ENCODE assay signal across 8 mouse cellular contexts in the genomic region with DNA sequence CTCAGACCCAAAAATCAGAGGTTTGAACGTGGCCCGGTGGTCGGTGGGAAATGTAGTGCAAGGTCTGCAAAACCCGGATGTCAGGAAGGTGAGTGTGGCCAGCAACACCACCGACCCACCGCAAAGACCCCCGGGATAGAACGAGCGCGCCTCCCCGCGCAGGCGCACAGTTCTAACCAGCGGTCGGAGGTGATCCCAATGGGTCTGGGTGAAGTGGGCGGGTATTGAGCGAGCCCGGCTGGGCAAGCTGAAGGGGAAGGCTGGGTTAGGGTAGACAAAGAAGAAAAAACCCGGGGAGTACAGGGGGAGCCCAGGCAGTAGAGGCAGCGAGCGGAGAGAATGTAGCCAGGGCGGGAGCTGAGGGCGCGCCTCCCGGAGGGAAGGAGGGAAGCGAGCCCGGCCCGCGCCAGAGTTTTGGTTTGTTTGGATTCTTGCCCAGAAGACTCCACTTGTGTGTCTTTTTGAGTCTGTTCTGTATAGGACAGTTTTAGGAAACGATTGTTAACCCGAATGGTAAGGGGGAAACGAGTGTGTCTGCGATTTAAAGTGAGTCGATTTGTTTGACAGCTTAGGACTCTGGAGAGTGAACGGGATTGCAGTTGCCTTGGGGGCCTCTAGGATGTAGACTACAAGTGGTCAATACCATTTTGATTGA. TPM values are rescaled to one million over a fixed set of nuclear protein-coding genes. Genes with fewer than 3 reads are reported as not detected.
DNase-seq lines count a peak whose midpoint lies in the region; ATAC-seq and TF ChIP-seq lines count a peak whose summit lies in the region.

No protein-coding gene starts in this region.

- TF ChIP-seq POLR2A in bone marrow, adult 2 months (IDR thresholded peaks at IDR 0.05; ENCODE audit: borderline replicate concordance, control insufficient read depth, low read depth, low read length) = no peak

- peak overlapping the region; percentile 69 for H3K4me2 ChIP-seq in intestine, embryonic 16.5 days (ENCODE audit: low read depth, low read length)

- TF ChIP-seq CTCF in bone marrow, adult 2 months (IDR thresholded peaks at IDR 0.05; ENCODE audit: control insufficient read depth, insufficient read depth, low read length) = no peak

- H3K9ac ChIP-seq in intestine, embryonic 16.5 days (ENCODE audit: low read depth, low read length) = peak overlapping the region; percentile 76

- H3K4me3 ChIP-seq in bone marrow, adult 2 months (replicated peaks; ENCODE audit: control insufficient read depth, low read depth, low read length) = peak overlapping the region; percentile 41
- peak overlapping the region; percentile 61 for H3K4me3 ChIP-seq in intestine, embryonic 16.5 days (ENCODE audit: low read length)
- H3K4me3 ChIP-seq in midbrain, embryonic 10.5 days = peak overlapping the region; percentile 67

- no peak overlapping the region for H3K27ac ChIP-seq in bone marrow, adult 2 months (ENCODE audit: control insufficient read depth, insufficient read depth, low read depth, low read length, poor library complexity)
- peak overlapping the region; percentile 75 for H3K27ac ChIP-seq in intestine, embryonic 16.5 days (ENCODE audit: low read length)
- peak overlapping the region; percentile 90 for H3K27ac ChIP-seq in midbrain, embryonic 10.5 days (replicated peaks)

- no peaks in the 10 kb centered on the region for H3K27me3 ChIP-seq in intestine, embryonic 16.5 days (replicated peaks; ENCODE audit: control insufficient read depth, insufficient read depth, low read length)
- no peaks in the 10 kb centered on the region for H3K27me3 ChIP-seq in midbrain, embryonic 10.5 days (ENCODE audit: low read depth, poor library complexity, severe bottlenecking)

- H3K36me3 ChIP-seq in intestine, embryonic 16.5 days (ENCODE audit: control insufficient read depth, insufficient read depth, low read length) = peaks cover 10% of the 10 kb centered on the region; the same call in 1 of the 2 replicates
- H3K36me3 ChIP-seq in midbrain, embryonic 10.5 days = peaks cover 62% of the 10 kb centered on the region

- intact Hi-C loops in left cerebral cortex, postnatal 36 days (cut with DNase I) = no loop called here

- ATAC-seq in granulocyte monocyte progenitor cell, adult 5-6 weeks (replicated peaks; ENCODE audit: poor library complexity, severe bottlenecking) = peak; percentile 88
- peak; percentile 93 for ATAC-seq in intestine, embryonic 16.5 days

- H3K4me1 ChIP-seq in bone marrow, adult 2 months (ENCODE audit: control insufficient read depth, insufficient read depth, low read length) = no peaks in the 10 kb centered on the region
- peaks cover 3% of the 10 kb centered on the region; the same call in 1 of the 2 replicates for H3K4me1 ChIP-seq in intestine, embryonic 16.5 days (ENCODE audit: control insufficient read depth, insufficient read depth, low read length)
- no peaks in the 10 kb centered on the region for H3K4me1 ChIP-seq in midbrain, embryonic 10.5 days

- peaks cover 9% of the 10 kb centered on the region for H3K9me3 ChIP-seq in intestine, embryonic 16.5 days (ENCODE audit: control insufficient read depth, low read length)
- H3K9me3 ChIP-seq in midbrain, embryonic 10.5 days (replicated peaks) = peaks cover 40% of the 10 kb centered on the region

- WGBS in bone marrow, adult 2 months = 3% methylated on average over 35 of the region's 35 CpGs
- 2% methylated on average over 35 of the region's 35 CpGs for WGBS in intestine, embryonic 16.5 days
- WGBS in midbrain, embryonic 10.5 days = 3% methylated on average over 35 of the region's 35 CpGs

- peak; percentile 79 for DNase-seq in embryo, embryonic 11.5 days (ENCODE audit: low read depth, low spot score)
- DNase-seq in left cerebral cortex, postnatal 36 days (ENCODE audit: low spot score in 2 of 2) = peak; percentile 69 to 71
- DNase-seq in midbrain, embryonic 10.5 days (ENCODE audit: low spot score) = peak; percentile 91
- DNase-seq in skeletal muscle tissue, adult 2 months (ENCODE audit: low read depth, low spot score) = peak; percentile 15
- DNase-seq in c-Kit-positive CD71-positive TER-119-positive erythroid progenitor cells, embryonic 14.5 days (ENCODE audit: low spot score) = no peak

RNA-seq across cellular contexts. Expression of a gene that starts 21.9 kb away (rescaled TPM):
- polyA plus RNA-seq in bone marrow, adult 2 months (2011; ENCODE audit: insufficient read depth, insufficient read length, low replicate concordance, missing spikeins) = 0.57 and 0.95 TPM in 2 replicates
- total RNA-seq in granulocyte monocyte progenitor cell, adult 5-6 weeks (2014; fragmentation: Nextera tagmentation) = 9.7 and 13.3 TPM in 2 replicates
- total RNA-seq in granulocyte monocyte progenitor cell, adult 5-6 weeks (2017) = 7.7 and 8.3 TPM in 2 replicates
- 5.0 and 6.6 TPM in 2 replicates for polyA plus RNA-seq in intestine, embryonic 16.5 days (2015; fragmentation: Nextera tagmentation; extraction: Ambion mirVana)
- total RNA-seq in left cerebral cortex, postnatal 36 days (2021) = 10 to 100 TPM; 29.9 to 38.4 TPM
- 10.6 and 13.0 TPM in 2 replicates for polyA plus RNA-seq in midbrain, embryonic 10.5 days (2016; fragmentation: Nextera tagmentation; extraction: Ambion mirVana)

RNA-seq across cellular contexts. Expression of a gene that starts 25.9 kb away (rescaled TPM):
- polyA plus RNA-seq in bone marrow, adult 2 months (2011; ENCODE audit: insufficient read depth, insufficient read length, low replicate concordance, missing spikeins) = 11.2 and 13.7 TPM in 2 replicates
- 52.0 and 61.0 TPM in 2 replicates for total RNA-seq in granulocyte monocyte progenitor cell, adult 5-6 weeks (2014; fragmentation: Nextera tagmentation)
- total RNA-seq in granulocyte monocyte progenitor cell, adult 5-6 weeks (2017) = 80.7 and 101 TPM in 2 replicates
- polyA plus RNA-seq in intestine, embryonic 16.5 days (2015; fragmentation: Nextera tagmentation; extraction: Ambion mirVana) = 9.2 and 9.7 TPM in 2 replicates
- 10 to 100 TPM; 40.5 to 48.3 TPM for total RNA-seq in left cerebral cortex, postnatal 36 days (2021)
- 17.0 and 21.2 TPM in 2 replicates for polyA plus RNA-seq in midbrain, embryonic 10.5 days (2016; fragmentation: Nextera tagmentation; extraction: Ambion mirVana)

RNA-seq across cellular contexts. Expression of a gene that starts 40.3 kb away (rescaled TPM):
- polyA plus RNA-seq in bone marrow, adult 2 months (2011; ENCODE audit: insufficient read depth, insufficient read length, low replicate concordance, missing spikeins) = 6.8 TPM in 1 of 2 replicates, not detected in the other
- total RNA-seq in granulocyte monocyte progenitor cell, adult 5-6 weeks (2014; fragmentation: Nextera tagmentation) = not detected in 2 replicates
- total RNA-seq in granulocyte monocyte progenitor cell, adult 5-6 weeks (2017) = 1.5 TPM in 1 of 2 replicates, not detected in the other
- polyA plus RNA-seq in intestine, embryonic 16.5 days (2015; fragmentation: Nextera tagmentation; extraction: Ambion mirVana) = 41.5 and 50.1 TPM in 2 replicates
- 1 to 10 TPM; 5.8 to 6.0 TPM for total RNA-seq in left cerebral cortex, postnatal 36 days (2021)
- polyA plus RNA-seq in midbrain, embryonic 10.5 days (2016; fragmentation: Nextera tagmentation; extraction: Ambion mirVana) = 4.1 and 7.2 TPM in 2 replicates

RNA-seq across cellular contexts. Expression of a gene that starts 49.1 kb away (rescaled TPM):
- polyA plus RNA-seq in bone marrow, adult 2 months (2011; ENCODE audit: insufficient read depth, insufficient read length, low replicate concordance, missing spikeins) = 9.3 and 27.6 TPM in 2 replicates
- 41.6 and 58.5 TPM in 2 replicates for total RNA-seq in granulocyte monocyte progenitor cell, adult 5-6 weeks (2014; fragmentation: Nextera tagmentation)
- 26.1 and 28.7 TPM in 2 replicates for total RNA-seq in granulocyte monocyte progenitor cell, adult 5-6 weeks (2017)
- 60.8 and 61.0 TPM in 2 replicates for polyA plus RNA-seq in intestine, embryonic 16.5 days (2015; fragmentation: Nextera tagmentation; extraction: Ambion mirVana)
- 10 to 100 TPM; 65.6 to 70.4 TPM for total RNA-seq in left cerebral cortex, postnatal 36 days (2021)
- 113 and 116 TPM in 2 replicates for polyA plus RNA-seq in midbrain, embryonic 10.5 days (2016; fragmentation: Nextera tagmentation; extraction: Ambion mirVana)

RNA-seq across cellular contexts. Expression of a gene that starts 53.4 kb away (rescaled TPM):
- polyA plus RNA-seq in bone marrow, adult 2 months (2011; ENCODE audit: insufficient read depth, insufficient read length, low replicate concordance, missing spikeins) = 2.0 and 5.9 TPM in 2 replicates
- 7.6 and 15.7 TPM in 2 replicates for total RNA-seq in granulocyte monocyte progenitor cell, adult 5-6 weeks (2014; fragmentation: Nextera tagmentation)
- 3.2 and 6.0 TPM in 2 replicates for total RNA-seq in granulocyte monocyte progenitor cell, adult 5-6 weeks (2017)
- polyA plus RNA-seq in intestine, embryonic 16.5 days (2015; fragmentation: Nextera tagmentation; extraction: Ambion mirVana) = 4.3 and 5.3 TPM in 2 replicates
- 1 to 10 TPM; 7.5 to 7.6 TPM for total RNA-seq in left cerebral cortex, postnatal 36 days (2021)
- 14.3 and 18.5 TPM in 2 replicates for polyA plus RNA-seq in midbrain, embryonic 10.5 days (2016; fragmentation: Nextera tagmentation; extraction: Ambion mirVana)
